Mouse (Mus musculus) liver, embryonic 11.5 days (tissue): ENCODE results near the gene Ssb. TPM values are rescaled to one million over a fixed set of nuclear protein-coding genes. Genes with fewer than 3 reads are reported as not detected.

Source experiments
- ATAC-seq: fragments of 200-750 bp; cut with Nextera tagmentation; replicated peaks from 2 replicates; pipeline ENCODE4 v1.8.0; 2017; ENCODE audit warnings: moderate number of reproducible peaks, mild to moderate bottlenecking, moderate TSS enrichment, moderate library complexity; ENCODE audit not compliant: low FRiP score
- DNase-seq: peaks from one replicate; pipeline ENCODE4 v3.0.0-alpha.2; 2017; ENCODE audit warnings: low spot score
- H3K27ac ChIP-seq: fragments of 300-500 bp; sonication (generic); 2 replicates; pipeline ENCODE4 v1.5.1; 2014; ENCODE audit warnings: mild to moderate bottlenecking, low read depth, low read length, control low read depth
- H3K27me3 ChIP-seq: fragments of 300-500 bp; sonication (generic); replicated peaks from 2 replicates; pipeline ENCODE4 v1.6.1; 2014; ENCODE audit warnings: low read length, mixed read lengths; ENCODE audit not compliant: control insufficient read depth, insufficient read depth
- H3K36me3 ChIP-seq: fragments of 300-500 bp; sonication (generic); 2 replicates; pipeline ENCODE4 v1.6.1; 2014; ENCODE audit warnings: mild to moderate bottlenecking, low read length, moderate library complexity, mixed read lengths; ENCODE audit not compliant: control insufficient read depth, insufficient read depth
- H3K4me1 ChIP-seq: fragments of 300-500 bp; sonication (generic); replicated peaks from 2 replicates; pipeline ENCODE4 v1.6.1; 2014; ENCODE audit warnings: low read length, mixed read lengths; ENCODE audit not compliant: control insufficient read depth, insufficient read depth
- H3K4me2 ChIP-seq: fragments of 300-500 bp; sonication (generic); 2 replicates; pipeline ENCODE4 v1.6.1; 2014; ENCODE audit warnings: mild to moderate bottlenecking, control low read depth, moderate library complexity
- H3K4me3 ChIP-seq: fragments of 300-500 bp; sonication (generic); 2 replicates; pipeline ENCODE4 v1.5.1; 2014; ENCODE audit warnings: low read depth, low read length, control low read depth
- H3K9ac ChIP-seq: fragments of 300-500 bp; sonication (generic); 2 replicates; pipeline ENCODE4 v1.6.1; 2014; ENCODE audit warnings: low read depth, low read length, control low read depth
- H3K9me3 ChIP-seq: fragments of 300-500 bp; sonication (generic); 2 replicates; pipeline ENCODE4 v1.6.1; 2016; ENCODE audit warnings: low read length, inconsistent platforms, mixed read lengths; ENCODE audit not compliant: control insufficient read depth
- WGBS: fragments of 180-500 bp; shearing (Covaris S2); extraction: QIAGEN DNeasy Blood & Tissue Kit; methylation state at CpG from one replicate; pipeline ENCODE4 v1.1.7; 2014; 5-methylcytosine and 5-hydroxymethylcytosine counted together
- polyA plus RNA-seq: library from polyadenylated mRNA; unstranded; fragments of >200 nt; fragmentation: Nextera tagmentation; extraction: Ambion mirVana; gene quantifications from 2 replicates; pipeline ENCODE4 v1.2.1, GENCODE M21; 2014

The Ssb gene
- polyA plus RNA-seq, 1 experiment from 2014 or later = 327 TPM

DNA sequence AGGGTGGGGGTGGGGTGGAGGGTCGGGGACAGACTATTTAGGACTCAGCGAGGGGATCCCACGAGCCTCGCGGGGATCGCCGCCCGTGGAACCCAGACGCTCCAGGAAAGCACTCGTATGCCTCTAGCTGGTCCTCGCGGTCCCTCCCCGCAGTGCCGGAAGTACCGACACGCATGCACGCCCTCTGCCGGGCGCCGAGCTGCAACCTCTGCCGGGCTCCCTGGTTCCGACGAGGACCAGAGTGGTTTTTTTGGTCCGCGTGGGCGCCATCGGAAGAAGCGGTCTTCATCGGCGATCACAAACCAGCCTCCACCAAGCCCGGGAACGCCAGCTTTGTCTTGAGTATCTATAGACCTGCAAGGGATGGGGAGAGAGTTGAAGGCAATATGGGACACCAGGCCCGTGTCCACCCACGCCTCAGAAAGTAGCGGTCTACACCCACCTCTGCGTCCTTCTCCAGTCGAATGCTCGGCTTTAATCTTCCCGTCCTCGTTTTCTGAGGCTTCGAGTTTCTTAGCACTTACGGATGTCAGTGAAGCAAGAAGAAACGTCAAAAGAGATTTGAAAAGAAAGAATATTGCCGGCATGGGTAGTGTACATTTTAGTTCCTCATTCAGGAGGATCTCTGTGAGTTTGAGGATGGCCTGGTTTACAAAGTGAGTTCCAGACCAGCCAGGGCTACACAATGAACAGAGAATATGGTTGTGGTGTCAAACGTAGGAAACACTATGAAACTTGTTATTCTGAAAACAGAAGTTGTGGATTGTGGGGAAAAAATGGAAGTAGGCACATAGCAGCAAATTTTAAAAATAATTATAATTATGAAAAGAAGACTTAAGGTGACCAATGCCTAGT is 24.3 kb downstream of the Ssb start, which contains the start of gene Mettl5:
Gene Mettl5 (minus strand): TSS at position 165 of the 855 bp plus-strand sequence.
- Histone ChIP-seq H3K36me3 (no peaks in the 10 kb centered on the region), H3K9ac (peak within 1 kb of the TSS; percentile 75), H3K4me3 (peak within 1 kb of the TSS; percentile 62), H3K27me3 (no peaks in the 10 kb centered on the region), H3K4me2 (peak within 1 kb of the TSS; percentile 88), H3K9me3 (no peaks in the 10 kb centered on the region), H3K27ac (peak within 1 kb of the TSS; percentile 10; the same call in 1 of the 2 replicates), H3K4me1 (no peaks in the 10 kb centered on the region)
- peak; percentile 95 for ATAC-seq
- DNase-seq = peak; percentile 86
- 1% methylated on average over 45 of the region's 45 CpGs for WGBS

DNA sequence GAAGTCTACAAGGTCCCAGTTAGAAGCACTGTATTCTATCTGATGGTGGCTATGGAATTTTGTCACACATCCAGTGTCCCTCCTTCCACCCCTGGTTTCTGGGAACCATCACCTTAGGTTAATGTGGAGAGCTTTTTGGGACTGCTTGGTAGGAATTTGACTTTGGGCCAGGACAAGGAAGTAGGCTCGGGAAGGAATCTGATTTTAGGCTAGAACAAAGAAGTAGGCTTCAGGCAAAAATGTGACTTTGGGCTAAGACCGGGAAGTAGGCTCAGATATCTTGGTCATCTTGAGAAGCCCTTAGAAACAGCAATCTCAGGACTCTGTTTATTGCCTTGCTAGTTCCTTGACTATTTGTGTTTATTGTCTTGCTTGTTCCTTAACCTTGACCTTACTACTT is 27.6 kb downstream of the Ssb start:
- ATAC-seq (no peak), DNase-seq (no peak)
- no peak overlapping the region for H3K9ac ChIP-seq
- no peaks in the 10 kb centered on the region for H3K36me3 ChIP-seq
- H3K27me3 ChIP-seq = no peaks in the 10 kb centered on the region
- no peaks in the 10 kb centered on the region for H3K4me1 ChIP-seq
- H3K27ac ChIP-seq = no peak overlapping the region
- H3K4me2 ChIP-seq = no peak overlapping the region
- no peak overlapping the region for H3K4me3 ChIP-seq
- 65% methylated on average over 2 of the region's 2 CpGs for WGBS
- no peaks in the 10 kb centered on the region for H3K9me3 ChIP-seq

DNA sequence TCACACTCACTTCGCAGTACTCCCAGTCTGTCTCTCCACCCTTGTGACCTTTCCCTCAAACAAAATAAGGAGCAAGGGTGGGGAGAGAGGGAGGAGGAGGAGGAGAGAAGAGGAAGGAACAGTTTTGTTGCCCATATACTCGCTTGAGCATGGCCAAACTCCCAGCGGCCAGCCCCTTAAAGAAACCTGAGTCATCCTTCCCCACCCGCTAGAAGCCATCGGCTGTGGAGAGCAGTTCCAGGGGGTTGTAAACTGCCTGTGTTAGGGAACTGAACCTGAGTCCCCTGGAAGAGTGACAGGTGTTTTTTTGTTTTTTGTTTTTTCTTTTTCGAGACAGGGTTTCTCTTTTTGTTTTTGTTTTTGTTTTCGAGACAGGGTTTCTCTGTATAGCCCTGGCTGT is 29.5 kb downstream of the Ssb start:
- no peaks in the 10 kb centered on the region for H3K27me3 ChIP-seq
- peaks cover 3% of the 10 kb centered on the region for H3K4me1 ChIP-seq
- no peak overlapping the region for H3K4me2 ChIP-seq
- H3K9me3 ChIP-seq = no peaks in the 10 kb centered on the region
- H3K36me3 ChIP-seq = no peaks in the 10 kb centered on the region
- H3K9ac ChIP-seq = no peak overlapping the region
- DNase-seq (no peak), ATAC-seq (peak; percentile 51; the same call in 1 of the 2 replicates)
- WGBS = 50% methylated on average over 7 of the region's 7 CpGs
- no peak overlapping the region for H3K27ac ChIP-seq
- H3K4me3 ChIP-seq = no peak overlapping the region

DNA sequence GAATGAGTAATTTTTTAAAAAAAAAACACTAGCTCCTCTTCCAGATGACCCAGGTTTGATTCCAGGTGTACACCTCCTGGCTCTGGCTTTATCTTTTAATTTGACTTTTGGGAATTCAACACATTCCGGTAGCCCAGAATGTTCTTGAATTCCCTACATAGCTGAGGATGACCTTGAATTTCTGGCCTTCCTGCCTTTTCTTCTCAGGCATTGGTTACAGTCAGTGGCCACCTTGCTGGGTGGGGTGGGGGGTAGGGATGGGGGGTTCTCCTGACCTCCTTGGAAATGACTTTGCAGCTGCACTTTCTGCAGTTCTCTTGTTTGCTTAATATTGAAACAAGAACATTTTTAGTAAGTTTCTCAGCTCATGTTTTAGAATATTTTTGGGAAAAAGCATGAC is 31.8 kb downstream of the Ssb start:
- Histone ChIP-seq H3K9ac (no peak overlapping the region), H3K4me3 (no peak overlapping the region), H3K9me3 (no peaks in the 10 kb centered on the region), H3K36me3 (no peaks in the 10 kb centered on the region), H3K4me2 (no peak overlapping the region), H3K4me1 (peaks cover 5% of the 10 kb centered on the region), H3K27ac (no peak overlapping the region), H3K27me3 (no peaks in the 10 kb centered on the region)
- DNase-seq (no peak), ATAC-seq (no peak)
- WGBS = 92% methylated on average over 1 of the region's 1 CpGs

DNA sequence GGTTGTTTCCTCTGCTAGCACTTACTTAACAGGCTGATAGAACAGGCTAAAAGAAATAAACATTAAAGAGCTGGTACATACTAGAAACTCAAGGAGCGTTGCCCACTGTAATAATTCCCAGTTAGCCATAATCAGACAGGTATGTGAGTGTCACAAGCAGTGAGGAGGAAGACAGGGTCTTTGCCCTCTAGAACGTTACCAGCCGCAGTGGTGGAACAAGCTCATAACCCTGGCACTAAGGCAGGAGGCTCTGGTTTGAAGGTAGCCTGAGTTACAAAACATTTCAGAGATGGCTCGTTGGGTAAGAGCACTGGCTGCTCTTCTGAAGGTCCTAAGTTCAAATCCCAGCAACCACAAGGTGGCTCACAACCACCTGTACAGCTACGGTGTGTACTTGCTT is 32.5 kb downstream of the Ssb start:
- Histone ChIP-seq H3K36me3 (no peaks in the 10 kb centered on the region), H3K4me1 (peaks cover 11% of the 10 kb centered on the region), H3K27ac (no peak overlapping the region), H3K4me3 (no peak overlapping the region), H3K9me3 (no peaks in the 10 kb centered on the region), H3K4me2 (no peak overlapping the region), H3K27me3 (no peaks in the 10 kb centered on the region), H3K9ac (no peak overlapping the region)
- ATAC-seq (no peak), DNase-seq (no peak)
- 86% methylated on average over 5 of the region's 5 CpGs for WGBS

DNA sequence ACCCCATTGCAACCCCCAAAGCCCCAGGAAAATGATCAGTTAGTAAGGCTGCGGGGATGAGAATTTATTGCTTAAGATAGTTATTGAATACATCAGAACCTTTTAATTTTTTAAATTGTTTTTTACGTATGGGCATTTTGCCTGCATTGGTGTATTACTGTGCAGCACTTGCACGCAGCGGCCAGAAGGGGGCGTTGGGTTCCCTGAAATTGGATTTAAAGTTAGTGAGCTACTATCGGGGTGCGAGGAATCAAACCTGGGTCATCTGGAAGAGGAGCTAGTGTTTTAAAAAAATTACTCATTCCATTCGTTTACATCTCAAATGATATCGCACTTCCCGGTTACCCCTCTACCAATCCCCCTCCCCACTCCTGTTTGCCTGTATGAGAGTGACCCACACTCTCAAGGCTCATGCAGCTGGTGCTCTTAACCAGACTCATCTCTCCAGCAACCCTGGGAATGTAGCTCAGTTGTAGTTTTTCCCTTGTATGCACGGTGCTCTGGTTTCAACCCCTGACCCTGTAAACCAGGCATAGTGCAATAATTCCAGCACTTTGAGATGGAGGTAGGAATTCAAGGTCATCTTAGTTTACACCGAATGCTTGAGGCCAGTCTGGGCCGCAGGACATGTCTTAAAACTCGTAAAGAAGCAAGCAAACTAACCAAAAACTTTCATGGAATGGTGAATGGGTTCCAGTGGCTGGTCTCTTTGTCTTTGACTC is 34.3 kb downstream of the Ssb start:
- Histone ChIP-seq H3K27me3 (no peaks in the 10 kb centered on the region), H3K36me3 (no peaks in the 10 kb centered on the region), H3K4me2 (peak overlapping the region; percentile 7; the same call in 1 of the 2 replicates), H3K4me1 (peaks cover 16% of the 10 kb centered on the region), H3K27ac (peak overlapping the region; percentile 90), H3K9me3 (no peaks in the 10 kb centered on the region), H3K4me3 (no peak overlapping the region), H3K9ac (no peak overlapping the region)
- WGBS = 59% methylated on average over 14 of the region's 14 CpGs
- no peak for ATAC-seq
- DNase-seq = no peak

DNA sequence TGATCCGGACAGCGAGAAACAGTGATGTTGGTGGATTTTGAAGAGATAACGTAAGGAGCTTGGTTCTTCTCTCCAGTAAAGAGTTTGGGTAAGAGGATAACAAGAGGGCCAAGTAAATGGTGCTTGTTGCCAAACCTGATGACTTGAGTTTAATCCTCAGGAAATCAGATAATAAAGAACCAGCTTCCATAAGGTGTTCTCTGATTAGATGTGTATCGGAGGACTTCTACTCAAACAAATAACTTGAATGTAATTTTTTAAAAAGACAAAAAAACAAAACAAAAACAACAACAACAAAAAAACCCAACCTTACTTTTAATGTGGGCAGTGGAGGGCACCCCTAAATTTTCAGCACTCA is 34.8 kb downstream of the Ssb start:
- Histone ChIP-seq H3K9ac (no peak overlapping the region), H3K36me3 (no peaks in the 10 kb centered on the region), H3K4me3 (no peak overlapping the region), H3K4me2 (0 out of 2 replicates have a peak overlapping the region, but pooled peaks have one; percentile 0), H3K9me3 (no peaks in the 10 kb centered on the region), H3K27me3 (no peaks in the 10 kb centered on the region), H3K27ac (peak overlapping the region; percentile 90), H3K4me1 (peaks cover 16% of the 10 kb centered on the region)
- no peak for ATAC-seq
- 73% methylated on average over 4 of the region's 4 CpGs for WGBS
- no peak for DNase-seq

DNA sequence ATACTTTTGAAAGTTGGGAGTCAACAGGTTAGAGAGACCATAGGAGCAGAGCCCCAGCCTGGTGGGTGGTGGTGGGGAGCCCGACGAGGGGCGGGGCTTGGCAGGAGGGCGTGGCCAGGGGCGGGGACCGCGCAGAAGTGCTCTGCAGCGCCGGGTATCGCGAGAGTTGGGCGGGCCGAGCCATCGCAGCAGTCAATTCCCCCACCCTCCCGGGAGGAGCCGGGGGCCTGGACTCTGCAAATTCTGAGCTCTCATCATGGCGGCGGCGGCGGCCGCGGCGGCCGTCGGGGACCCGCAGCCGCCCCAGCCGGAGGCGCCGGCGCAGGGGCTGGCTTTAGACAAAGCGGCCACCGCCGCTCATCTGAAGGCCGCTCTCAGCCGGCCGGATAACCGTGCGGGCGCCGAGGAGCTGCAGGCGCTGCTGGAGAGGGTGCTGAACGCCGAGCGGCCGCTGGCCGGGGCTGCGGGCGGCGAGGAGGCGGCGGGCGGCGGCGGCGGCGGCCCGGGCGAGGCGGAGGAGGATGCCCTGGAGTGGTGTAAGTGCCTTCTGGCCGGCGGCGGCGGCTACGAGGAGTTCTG is 35.8 kb downstream of the Ssb start, which contains the start of gene Ubr3:
Gene Ubr3 (plus strand): TSS at position 208 of the 579 bp plus-strand sequence.
- no peaks in the 10 kb centered on the region for H3K27me3 ChIP-seq
- peak within 1 kb of the TSS; percentile 90 for H3K4me3 ChIP-seq
- peak within 1 kb of the TSS; percentile 90 for H3K27ac ChIP-seq
- DNase-seq (peak; percentile 98), ATAC-seq (peak; percentile 95)
- H3K36me3 ChIP-seq = no peaks in the 10 kb centered on the region
- no peaks in the 10 kb centered on the region for H3K9me3 ChIP-seq
- WGBS = under 1% methylated on average over 64 of the region's 65 CpGs
- peak within 1 kb of the TSS; percentile 79 for H3K9ac ChIP-seq
- H3K4me2 ChIP-seq = peak within 1 kb of the TSS; percentile 90
- H3K4me1 ChIP-seq = peaks cover 16% of the 10 kb centered on the region
